Mouse (Mus musculus): ENCODE measurements around the gene Agpat3. TPM values are rescaled to one million over a fixed set of nuclear protein-coding genes. Genes with fewer than 3 reads are reported as not detected.

Gene Agpat3
- polyA plus RNA-seq, 2 experiments = 14.5 to 21.0 TPM

DNA sequence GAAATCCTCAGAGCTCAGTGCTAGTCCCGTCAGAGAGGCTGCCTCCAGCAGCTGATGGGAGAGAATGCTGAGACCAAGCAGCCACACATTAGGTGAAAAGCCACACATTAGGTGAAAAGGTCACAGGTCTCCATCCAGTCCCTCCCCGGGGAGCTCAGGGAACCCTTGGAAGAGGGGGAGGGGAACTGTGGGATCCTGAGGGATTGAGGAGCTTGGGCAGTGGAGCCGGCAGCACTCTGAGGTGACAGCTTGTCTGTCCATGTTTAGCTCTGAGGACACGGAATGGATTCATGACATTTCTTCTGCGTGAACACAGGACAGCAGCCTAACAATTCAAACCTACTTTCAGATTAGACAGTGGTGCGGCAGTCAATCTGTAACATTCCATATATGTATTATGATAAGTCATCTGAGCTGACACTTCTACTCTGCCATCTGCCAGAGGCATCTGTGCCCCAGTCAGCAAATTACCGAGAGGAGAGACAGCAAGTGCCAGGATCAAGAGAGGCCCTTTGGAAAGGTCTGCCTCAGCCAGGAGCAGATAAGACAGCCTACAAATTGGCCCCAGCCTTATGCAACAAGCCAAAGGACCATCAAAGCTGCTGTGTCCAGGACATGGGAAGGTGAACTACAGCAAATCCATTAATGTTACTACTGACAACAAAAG is 28.9 kb downstream of the Agpat3 start:
- TF ChIP-seq EP300 (IDR thresholded peaks at IDR 0.05; ENCODE audit: low read depth) (no peak), CTCF (IDR thresholded peaks at IDR 0.05; ENCODE audit: low read depth) (no peak)

GRCm38 (mm10) chr10:78322806-78323205 is 29.5 kb downstream of the Agpat3 start:
- H3K4me2 ChIP-seq (ENCODE audit: low read depth) = no peak overlapping the region
- H3K9me3 ChIP-seq (ENCODE audit: control insufficient read depth, low read length) = no peaks in the 10 kb centered on the region
- no peaks in the 10 kb centered on the region for H3K27me3 ChIP-seq (ENCODE audit: control insufficient read depth, insufficient read depth, low read length)
- no peak overlapping the region for H3K27ac ChIP-seq
- no CpG with 5 or more reads among the region's 1 CpGs for WGBS (ENCODE audit: insufficient replicate concordance)
- ATAC-seq (ENCODE audit: insufficient read depth) (no peak), DNase-seq (ENCODE audit: low read depth in 3 of 3, low spot score in 3 of 3) (no peak)
- no peaks in the 10 kb centered on the region for H3K36me3 ChIP-seq (replicated peaks; ENCODE audit: control insufficient read depth, insufficient read depth, low read depth)
- no peak overlapping the region for H3K9ac ChIP-seq (replicated peaks)
- peak; percentile 58; the same call in 1 of the 2 replicates for TF ChIP-seq CTCF (IDR thresholded peaks at IDR 0.05; ENCODE audit: low read depth)
- TF ChIP-seq EP300 (IDR thresholded peaks at IDR 0.05; ENCODE audit: low read depth) = no peak
- no peak overlapping the region for H3K4me3 ChIP-seq (ENCODE audit: insufficient read depth in 1 of 2, low read depth in 2 of 2, low read length in 2 of 2)
- peaks cover 0 to 6% of the 10 kb centered on the region in 2 experiments; a peak in 2 of 4 replicates for H3K4me1 ChIP-seq (replicated peaks; ENCODE audit: control insufficient read depth in 2 of 2, insufficient read depth in 2 of 2, low read length in 1 of 2)

More for the DNA sequence above, 28.9 kb downstream of the Agpat3 start:
- Histone ChIP-seq H3K27ac (no peak overlapping the region), H3K4me3 (ENCODE audit: insufficient read depth in 1 of 2, low read depth in 2 of 2, low read length in 2 of 2) (no peak overlapping the region), H3K4me2 (ENCODE audit: low read depth) (no peak overlapping the region), H3K9me3 (ENCODE audit: control insufficient read depth, low read length) (no peaks in the 10 kb centered on the region), H3K27me3 (ENCODE audit: control insufficient read depth, insufficient read depth, low read length) (no peaks in the 10 kb centered on the region), H3K9ac (replicated peaks) (no peak overlapping the region), H3K36me3 (replicated peaks; ENCODE audit: control insufficient read depth, insufficient read depth, low read depth) (no peaks in the 10 kb centered on the region), H3K4me1 (replicated peaks; ENCODE audit: control insufficient read depth in 2 of 2, insufficient read depth in 2 of 2, low read length in 1 of 2) (peaks cover 0 to 6% of the 10 kb centered on the region in 2 experiments; a peak in 2 of 4 replicates)
- ATAC-seq (ENCODE audit: insufficient read depth) = no peak
- DNase-seq (ENCODE audit: low read depth in 3 of 3, low spot score in 3 of 3) = no peak
- 44% methylated on average over 7 of the region's 7 CpGs for WGBS (ENCODE audit: insufficient replicate concordance)

GRCm38 (mm10) chr10:78321133-78321757 is 31.0 kb downstream of the Agpat3 start:
- Histone ChIP-seq H3K9me3 (ENCODE audit: control insufficient read depth, low read length) (no peaks in the 10 kb centered on the region), H3K9ac (replicated peaks) (no peak overlapping the region), H3K4me2 (ENCODE audit: low read depth) (no peak overlapping the region), H3K4me3 (ENCODE audit: insufficient read depth in 1 of 2, low read depth in 2 of 2, low read length in 2 of 2) (no peak overlapping the region), H3K36me3 (replicated peaks; ENCODE audit: control insufficient read depth, insufficient read depth, low read depth) (no peaks in the 10 kb centered on the region), H3K4me1 (replicated peaks; ENCODE audit: control insufficient read depth in 2 of 2, insufficient read depth in 2 of 2, low read length in 1 of 2) (peaks cover 0 to 6% of the 10 kb centered on the region in 2 experiments; a peak in 2 of 4 replicates), H3K27me3 (ENCODE audit: control insufficient read depth, insufficient read depth, low read length) (no peaks in the 10 kb centered on the region), H3K27ac (no peak overlapping the region)
- 57% methylated on average over 3 of the region's 3 CpGs for WGBS (ENCODE audit: insufficient replicate concordance)
- no peak for DNase-seq (ENCODE audit: low read depth in 3 of 3, low spot score in 3 of 3)
- TF ChIP-seq CTCF (IDR thresholded peaks at IDR 0.05; ENCODE audit: low read depth) (no peak), EP300 (IDR thresholded peaks at IDR 0.05; ENCODE audit: low read depth) (no peak)
- no peak for ATAC-seq (ENCODE audit: insufficient read depth)

- no peak overlapping the region for H3K9ac ChIP-seq (replicated peaks)
- H3K36me3 ChIP-seq (replicated peaks; ENCODE audit: control insufficient read depth, insufficient read depth, low read depth) = no peaks in the 10 kb centered on the region
- 52% methylated on average over 1 of the region's 1 CpGs for WGBS (ENCODE audit: insufficient replicate concordance)
- TF ChIP-seq CTCF (IDR thresholded peaks at IDR 0.05; ENCODE audit: low read depth) = no peak
- TF ChIP-seq EP300 (IDR thresholded peaks at IDR 0.05; ENCODE audit: low read depth) = no peak
- H3K27ac ChIP-seq = no peak overlapping the region
- peaks cover 0 to 6% of the 10 kb centered on the region in 2 experiments; a peak in 2 of 4 replicates for H3K4me1 ChIP-seq (replicated peaks; ENCODE audit: control insufficient read depth in 2 of 2, insufficient read depth in 2 of 2, low read length in 1 of 2)
- no peak for DNase-seq (ENCODE audit: low read depth in 3 of 3, low spot score in 3 of 3)
- no peaks in the 10 kb centered on the region for H3K27me3 ChIP-seq (ENCODE audit: control insufficient read depth, insufficient read depth, low read length)
- no peak for ATAC-seq (ENCODE audit: insufficient read depth)
- H3K4me3 ChIP-seq (ENCODE audit: insufficient read depth in 1 of 2, low read depth in 2 of 2, low read length in 2 of 2) = no peak overlapping the region
- no peak overlapping the region for H3K4me2 ChIP-seq (ENCODE audit: low read depth)
- no peaks in the 10 kb centered on the region for H3K9me3 ChIP-seq (ENCODE audit: control insufficient read depth, low read length)
Observed at GRCm38 (mm10) chr10:78320526-78320925, 31.8 kb downstream of the Agpat3 start.

GRCm38 (mm10) chr10:78319940-78320339 is 32.3 kb downstream of the Agpat3 start:
- TF ChIP-seq EP300 (IDR thresholded peaks at IDR 0.05; ENCODE audit: low read depth) (no peak), CTCF (IDR thresholded peaks at IDR 0.05; ENCODE audit: low read depth) (no peak)
- Histone ChIP-seq H3K4me2 (ENCODE audit: low read depth) (no peak overlapping the region), H3K9me3 (ENCODE audit: control insufficient read depth, low read length) (no peaks in the 10 kb centered on the region), H3K9ac (replicated peaks) (no peak overlapping the region), H3K27ac (no peak overlapping the region), H3K4me1 (replicated peaks; ENCODE audit: control insufficient read depth in 2 of 2, insufficient read depth in 2 of 2, low read length in 1 of 2) (peaks cover 0 to 6% of the 10 kb centered on the region in 2 experiments; a peak in 2 of 4 replicates), H3K27me3 (ENCODE audit: control insufficient read depth, insufficient read depth, low read length) (no peaks in the 10 kb centered on the region), H3K36me3 (replicated peaks; ENCODE audit: control insufficient read depth, insufficient read depth, low read depth) (no peaks in the 10 kb centered on the region), H3K4me3 (ENCODE audit: insufficient read depth in 1 of 2, low read depth in 2 of 2, low read length in 2 of 2) (no peak overlapping the region)
- WGBS (ENCODE audit: insufficient replicate concordance) = 67% methylated on average over 9 of the region's 9 CpGs
- DNase-seq (ENCODE audit: low read depth in 3 of 3, low spot score in 3 of 3) = no peak
- no peak for ATAC-seq (ENCODE audit: insufficient read depth)
